Mouse (Mus musculus): ENCODE data around the gene Pm20d1. TPM values are rescaled to one million over a fixed set of nuclear protein-coding genes. Genes with fewer than 3 reads are reported as not detected.

Pm20d1 gene
- polyA plus RNA-seq, 1 experiment from 2014 or later: 4.5 TPM

DNA sequence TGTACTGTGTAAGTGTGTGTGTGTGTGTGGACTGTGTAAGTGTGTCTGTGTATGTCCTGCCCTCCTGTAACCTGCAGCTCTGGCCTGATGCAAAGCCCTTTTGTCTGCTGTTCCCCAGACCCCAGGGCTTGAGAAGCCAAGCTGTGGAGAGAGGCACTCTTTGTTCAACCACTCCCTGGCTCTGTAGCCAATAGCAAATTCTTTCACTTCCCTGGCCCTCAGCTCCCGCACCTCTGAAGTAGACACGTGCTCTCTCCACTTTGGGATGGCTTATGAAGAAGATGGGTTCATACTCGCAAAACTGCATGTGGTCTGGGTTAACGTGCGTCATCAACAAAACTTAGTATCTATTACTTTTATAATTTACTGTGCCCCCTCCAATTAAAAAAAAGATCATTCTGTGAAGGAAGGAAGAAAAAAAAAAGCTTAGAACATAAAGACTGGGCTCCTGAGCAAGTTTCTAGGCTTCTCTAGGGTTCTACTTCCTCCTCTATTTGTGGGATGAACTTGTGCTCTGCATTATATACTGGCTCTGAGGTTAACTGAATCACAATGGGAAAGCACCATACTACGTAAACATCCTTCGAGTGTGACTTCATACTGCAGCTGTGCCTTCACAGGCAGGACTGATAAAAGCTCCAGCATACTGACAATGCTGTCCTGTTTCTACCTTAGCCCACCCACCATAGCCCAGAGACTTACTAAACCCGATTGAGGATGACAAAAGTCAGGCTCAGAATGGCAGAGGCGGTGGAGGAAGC, 37.3 kb upstream of the Pm20d1 start:
- Histone ChIP-seq H3K4me1 (replicated peaks) (peaks cover 2% of the 10 kb centered on the region; the same call in 1 of the 2 replicates), H3K36me3 (replicated peaks) (no peaks in the 10 kb centered on the region), H3K9ac (no peak overlapping the region), H3K27me3 (no peaks in the 10 kb centered on the region), H3K9me3 (replicated peaks) (no peaks in the 10 kb centered on the region), H3K4me3 (replicated peaks) (no peak overlapping the region), H3K4me2 (no peak overlapping the region), H3K27ac (replicated peaks) (no peak overlapping the region)
- 49% methylated on average over 9 of the region's 9 CpGs for WGBS (ENCODE audit: insufficient replicate concordance)
- no peak for ATAC-seq (ENCODE audit: insufficient read depth)

DNA sequence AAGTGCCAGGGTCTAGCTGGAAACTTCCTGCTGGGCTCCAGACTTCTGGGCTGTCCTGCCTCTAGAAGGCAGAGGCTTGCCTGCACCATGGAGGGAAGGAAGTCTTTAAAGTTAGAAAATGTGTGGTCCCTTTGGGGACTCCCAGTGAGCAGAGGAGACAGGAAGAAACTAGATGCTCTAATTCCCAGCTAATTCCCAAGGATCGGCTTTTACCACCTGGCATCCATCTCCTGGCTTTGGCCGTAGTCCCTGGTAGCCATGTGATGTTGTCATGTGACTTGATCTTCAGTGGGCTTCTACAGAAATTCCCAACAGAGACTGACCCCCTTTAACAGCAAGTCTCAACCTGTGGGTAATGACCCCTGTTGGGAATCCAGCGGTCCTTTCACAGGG, 36.8 kb upstream of the Pm20d1 start:
- no peak overlapping the region for H3K4me3 ChIP-seq (replicated peaks)
- no peak overlapping the region for H3K9ac ChIP-seq
- no peaks in the 10 kb centered on the region for H3K9me3 ChIP-seq (replicated peaks)
- no peak for ATAC-seq (ENCODE audit: insufficient read depth)
- no peaks in the 10 kb centered on the region for H3K36me3 ChIP-seq (replicated peaks)
- no peak overlapping the region for H3K4me2 ChIP-seq
- 64% methylated on average over 3 of the region's 3 CpGs for WGBS (ENCODE audit: insufficient replicate concordance)
- H3K4me1 ChIP-seq (replicated peaks): no peaks in the 10 kb centered on the region
- H3K27me3 ChIP-seq: no peaks in the 10 kb centered on the region
- no peak overlapping the region for H3K27ac ChIP-seq (replicated peaks)

DNA sequence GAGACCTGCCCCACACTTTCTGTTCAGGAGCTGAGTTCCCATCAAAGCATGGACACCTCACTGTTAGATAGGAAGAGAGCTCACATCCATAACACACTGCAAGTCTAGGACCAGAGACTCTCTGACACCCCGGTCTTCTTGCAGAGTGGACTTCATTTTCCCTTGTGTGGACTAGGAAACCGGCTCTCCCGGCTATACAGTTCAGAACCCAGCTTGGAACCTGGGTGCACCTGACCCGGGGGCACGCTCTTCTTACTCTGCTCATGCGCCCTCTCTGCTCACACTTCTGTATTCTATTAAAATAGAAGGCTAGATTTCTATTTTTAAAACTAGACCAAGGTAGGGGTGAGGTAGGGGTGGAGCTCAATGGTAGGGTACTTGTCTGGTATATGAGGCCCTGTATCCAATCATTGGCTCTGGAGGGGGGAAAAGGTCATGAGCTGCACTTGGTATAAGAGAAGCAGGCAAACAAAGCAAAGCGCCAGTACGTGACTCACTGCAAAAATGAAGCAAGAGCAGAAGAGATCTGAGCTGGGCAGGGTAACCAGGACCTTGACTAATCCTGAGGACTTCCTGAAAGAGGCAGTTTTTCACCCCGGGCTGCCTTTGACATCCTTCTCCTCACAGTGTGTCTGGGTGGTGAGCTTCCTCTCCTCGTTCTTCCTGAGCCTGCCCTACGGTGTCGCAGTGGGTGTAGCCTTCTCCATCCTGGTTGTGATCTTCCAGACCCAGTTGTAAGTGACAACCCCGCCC, 35.9 kb upstream of the Pm20d1 start:
- H3K4me3 ChIP-seq (replicated peaks): no peak overlapping the region
- no peaks in the 10 kb centered on the region for H3K9me3 ChIP-seq (replicated peaks)
- no peak for ATAC-seq (ENCODE audit: insufficient read depth)
- H3K4me1 ChIP-seq (replicated peaks): no peaks in the 10 kb centered on the region
- 49% methylated on average over 13 of the region's 13 CpGs for WGBS (ENCODE audit: insufficient replicate concordance)
- H3K27me3 ChIP-seq: no peaks in the 10 kb centered on the region
- no peak overlapping the region for H3K4me2 ChIP-seq
- H3K9ac ChIP-seq: no peak overlapping the region
- H3K36me3 ChIP-seq (replicated peaks): no peaks in the 10 kb centered on the region
- H3K27ac ChIP-seq (replicated peaks): no peak overlapping the region

DNA sequence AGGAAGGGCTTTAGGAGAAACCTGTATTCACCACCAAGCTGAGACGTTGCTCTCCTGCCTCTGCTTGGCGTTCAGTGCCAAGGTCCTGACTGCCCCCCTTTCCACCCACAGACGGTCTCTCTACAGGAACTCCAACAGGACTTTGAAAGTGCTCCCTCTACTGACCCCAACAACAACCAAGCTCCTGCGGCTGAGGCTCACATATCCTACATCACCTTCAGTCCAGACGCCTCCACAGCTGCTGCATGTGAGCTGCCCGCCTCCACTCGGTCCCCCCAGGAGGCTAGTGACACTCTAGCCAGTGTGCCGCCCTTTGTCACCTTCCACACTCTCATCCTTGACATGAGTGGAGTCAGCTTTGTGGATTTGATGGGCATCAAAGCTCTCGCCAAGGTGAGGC, 33.5 kb upstream of the Pm20d1 start:
- no peaks in the 10 kb centered on the region for H3K27me3 ChIP-seq
- H3K4me2 ChIP-seq: no peak overlapping the region
- ATAC-seq (ENCODE audit: insufficient read depth): no peak
- no peaks in the 10 kb centered on the region for H3K36me3 ChIP-seq (replicated peaks)
- H3K27ac ChIP-seq (replicated peaks): no peak overlapping the region
- H3K9ac ChIP-seq: no peak overlapping the region
- 33% methylated on average over 9 of the region's 9 CpGs for WGBS (ENCODE audit: insufficient replicate concordance)
- no peaks in the 10 kb centered on the region for H3K4me1 ChIP-seq (replicated peaks)
- H3K9me3 ChIP-seq (replicated peaks): no peaks in the 10 kb centered on the region
- no peak overlapping the region for H3K4me3 ChIP-seq (replicated peaks)

DNA sequence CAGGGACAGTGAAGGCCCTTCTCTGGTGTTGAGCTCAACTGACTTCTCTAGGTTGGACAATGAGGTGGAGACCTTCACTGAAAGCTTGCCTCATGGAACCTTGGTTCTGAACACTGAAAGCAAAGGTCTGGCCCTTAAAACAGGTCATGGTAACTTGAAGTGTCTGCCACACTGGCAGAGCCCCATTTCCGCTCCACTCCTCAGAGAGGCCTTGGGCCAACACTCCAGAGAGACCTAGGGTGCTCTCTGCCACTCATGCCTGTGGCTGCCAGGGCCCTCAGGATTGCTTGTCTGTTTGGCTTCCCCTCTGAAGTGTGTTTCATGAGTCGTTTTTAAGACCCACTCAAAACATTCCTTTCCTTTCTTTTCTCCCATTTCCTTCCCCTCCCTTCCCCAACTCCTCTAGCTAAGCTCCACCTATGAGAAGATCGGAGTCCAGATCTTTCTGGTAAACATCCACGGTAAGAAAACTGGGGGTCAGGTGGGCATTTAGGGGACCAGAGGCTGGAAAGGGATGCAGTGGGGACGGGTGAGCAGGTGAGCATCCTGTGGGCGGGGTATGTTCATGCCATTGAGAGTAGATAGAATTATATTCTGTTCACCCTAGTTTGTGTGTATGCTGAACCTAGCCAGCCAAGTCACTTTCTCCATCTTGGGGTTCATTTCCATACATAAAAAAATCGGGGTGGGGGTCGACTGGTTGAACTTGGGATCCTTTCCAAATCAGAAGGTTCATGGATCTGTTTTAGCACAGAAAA, 32.4 kb upstream of the Pm20d1 start:
- Histone ChIP-seq H3K4me1 (replicated peaks) (no peaks in the 10 kb centered on the region), H3K4me3 (replicated peaks) (no peak overlapping the region), H3K36me3 (replicated peaks) (no peaks in the 10 kb centered on the region), H3K9me3 (replicated peaks) (no peaks in the 10 kb centered on the region), H3K27me3 (no peaks in the 10 kb centered on the region), H3K27ac (replicated peaks) (no peak overlapping the region), H3K4me2 (no peak overlapping the region), H3K9ac (no peak overlapping the region)
- 36% methylated on average over 8 of the region's 8 CpGs for WGBS (ENCODE audit: insufficient replicate concordance)
- ATAC-seq (ENCODE audit: insufficient read depth): no peak

DNA sequence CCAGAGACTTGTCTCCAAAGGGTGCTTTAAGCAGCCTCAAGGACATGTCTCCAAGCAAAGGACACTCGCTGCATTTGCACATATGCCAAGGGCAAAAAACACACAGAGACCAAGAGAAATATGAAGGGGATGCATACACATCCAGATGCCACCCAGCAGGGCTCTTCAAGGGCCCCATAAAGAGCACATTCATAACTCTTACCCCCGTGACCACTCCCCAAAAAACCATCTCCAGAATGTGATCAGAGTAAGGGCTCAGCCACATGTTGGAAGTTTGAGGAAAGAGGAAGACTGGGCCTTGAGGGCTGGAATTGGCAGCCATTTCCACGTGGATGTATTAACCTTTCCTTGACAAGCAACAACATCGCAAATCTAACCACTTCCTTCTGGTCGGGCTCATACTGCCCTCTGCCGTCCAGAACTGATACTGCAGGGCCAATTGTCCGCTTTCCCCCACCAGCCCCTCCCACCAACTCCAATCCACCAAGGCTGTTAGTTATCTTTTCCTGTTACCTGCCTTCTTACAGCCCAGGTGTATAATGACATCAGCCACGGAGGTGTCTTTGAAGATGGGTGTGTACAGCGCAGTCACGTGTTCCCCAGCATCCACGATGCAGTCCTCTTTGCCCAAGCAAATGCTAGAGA, 31.7 kb upstream of the Pm20d1 start:
- H3K4me3 ChIP-seq (replicated peaks): no peak overlapping the region
- no peak for ATAC-seq (ENCODE audit: insufficient read depth)
- no peaks in the 10 kb centered on the region for H3K27me3 ChIP-seq
- H3K4me1 ChIP-seq (replicated peaks): no peaks in the 10 kb centered on the region
- H3K9ac ChIP-seq: no peak overlapping the region
- no peaks in the 10 kb centered on the region for H3K36me3 ChIP-seq (replicated peaks)
- H3K27ac ChIP-seq (replicated peaks): no peak overlapping the region
- H3K9me3 ChIP-seq (replicated peaks): no peaks in the 10 kb centered on the region
- WGBS (ENCODE audit: insufficient replicate concordance): 10% methylated on average over 11 of the region's 11 CpGs
- no peak overlapping the region for H3K4me2 ChIP-seq

DNA sequence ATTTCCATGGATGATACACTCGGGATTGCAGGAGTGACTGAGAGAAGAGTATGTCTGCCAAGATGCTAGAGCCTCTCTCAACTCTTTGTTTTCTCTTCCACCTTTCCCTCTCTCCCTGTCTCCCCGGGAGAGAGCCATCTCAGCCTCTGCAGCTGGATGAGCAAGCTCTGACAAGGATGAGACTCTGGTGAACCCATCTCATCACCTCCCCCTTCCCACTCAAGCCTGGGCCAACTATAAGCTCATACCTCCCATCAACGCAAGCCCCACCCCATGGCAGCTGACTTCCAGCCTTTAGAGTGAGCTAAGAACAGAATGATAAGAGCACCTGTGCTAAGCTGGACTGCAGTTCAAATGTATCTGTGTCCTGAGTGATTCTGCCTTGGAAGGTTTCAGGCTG, 27.9 kb upstream of the Pm20d1 start:
- no peak for ATAC-seq (ENCODE audit: insufficient read depth)
- Histone ChIP-seq H3K36me3 (replicated peaks) (no peaks in the 10 kb centered on the region), H3K4me2 (no peak overlapping the region), H3K4me3 (replicated peaks) (no peak overlapping the region), H3K27me3 (no peaks in the 10 kb centered on the region), H3K9ac (no peak overlapping the region), H3K27ac (replicated peaks) (no peak overlapping the region), H3K4me1 (replicated peaks) (no peaks in the 10 kb centered on the region), H3K9me3 (replicated peaks) (no peaks in the 10 kb centered on the region)
- WGBS (ENCODE audit: insufficient replicate concordance): 46% methylated on average over 3 of the region's 3 CpGs

DNA sequence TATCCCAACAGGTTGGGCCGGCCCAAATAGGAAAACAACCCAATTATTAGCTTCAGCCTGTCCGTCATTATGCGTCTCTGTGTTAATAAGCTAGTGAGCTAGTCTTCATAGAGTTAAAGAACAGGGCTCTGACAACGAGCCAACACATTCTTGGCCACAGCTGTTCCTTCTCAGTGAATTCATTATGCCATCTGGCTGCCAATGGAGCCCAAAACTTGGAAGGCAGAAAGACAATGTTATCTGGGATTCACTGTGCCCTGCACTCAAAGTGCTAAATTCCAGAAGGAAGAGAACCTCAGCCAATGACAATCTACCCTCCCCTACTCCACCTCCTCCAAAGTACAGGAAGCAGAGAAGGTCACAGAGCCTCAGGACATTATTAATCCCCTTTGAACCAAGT, 26.5 kb upstream of the Pm20d1 start:
- H3K36me3 ChIP-seq (replicated peaks): no peaks in the 10 kb centered on the region
- no peaks in the 10 kb centered on the region for H3K4me1 ChIP-seq (replicated peaks)
- H3K4me3 ChIP-seq (replicated peaks): no peak overlapping the region
- H3K9me3 ChIP-seq (replicated peaks): no peaks in the 10 kb centered on the region
- 60% methylated on average over 4 of the region's 4 CpGs for WGBS (ENCODE audit: insufficient replicate concordance)
- ATAC-seq (ENCODE audit: insufficient read depth): no peak
- no peak overlapping the region for H3K27ac ChIP-seq (replicated peaks)
- no peaks in the 10 kb centered on the region for H3K27me3 ChIP-seq
- no peak overlapping the region for H3K4me2 ChIP-seq
- no peak overlapping the region for H3K9ac ChIP-seq

DNA sequence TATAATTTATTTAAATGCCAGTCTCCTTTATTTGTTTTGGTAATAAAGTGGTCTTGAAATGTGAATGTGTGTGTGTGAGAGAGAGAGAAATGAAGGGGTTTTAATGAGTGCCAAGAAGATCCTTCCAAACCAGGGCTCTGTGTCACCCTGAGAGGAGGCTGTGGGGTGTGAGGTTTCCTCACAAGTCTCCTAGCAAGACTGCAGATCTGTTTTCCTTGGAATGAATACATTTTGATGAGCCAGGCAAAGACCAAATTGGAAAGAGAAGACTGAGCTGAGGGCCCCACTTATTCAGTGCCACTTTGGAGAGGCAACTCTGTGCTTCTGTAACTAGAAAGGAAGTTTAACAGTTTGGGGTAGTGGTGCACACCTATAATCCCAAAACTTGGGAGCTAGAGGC, 25.7 kb upstream of the Pm20d1 start:
- no peak for ATAC-seq (ENCODE audit: insufficient read depth)
- no peak overlapping the region for H3K9ac ChIP-seq
- H3K27ac ChIP-seq (replicated peaks): no peak overlapping the region
- no peaks in the 10 kb centered on the region for H3K4me1 ChIP-seq (replicated peaks)
- no peaks in the 10 kb centered on the region for H3K9me3 ChIP-seq (replicated peaks)
- H3K36me3 ChIP-seq (replicated peaks): no peaks in the 10 kb centered on the region
- H3K27me3 ChIP-seq: no peaks in the 10 kb centered on the region
- H3K4me2 ChIP-seq: no peak overlapping the region
- H3K4me3 ChIP-seq (replicated peaks): no peak overlapping the region

DNA sequence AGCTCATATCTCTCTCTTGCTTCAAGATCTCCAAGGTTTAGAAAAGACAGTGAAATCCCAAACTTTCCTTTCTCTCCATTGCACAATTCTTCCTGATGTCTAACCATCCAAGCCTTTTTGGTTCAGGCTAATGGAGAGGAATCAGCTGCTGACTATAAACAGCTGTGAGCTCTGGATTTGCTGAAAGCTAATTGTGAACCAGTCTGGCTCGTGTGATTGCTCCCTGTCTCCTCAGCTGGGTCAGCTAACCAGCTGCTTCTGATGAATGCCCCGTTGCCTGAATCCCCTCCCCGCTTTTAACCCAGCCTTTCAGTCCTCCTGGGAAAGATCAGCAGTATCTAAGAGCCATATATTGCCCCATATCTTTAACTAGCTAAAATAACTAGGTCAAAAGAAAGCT, 2.6 kb upstream of the Pm20d1 start:
- WGBS (ENCODE audit: insufficient replicate concordance): 47% methylated on average over 3 of the region's 3 CpGs
- peaks cover 30% of the 10 kb centered on the region for H3K27me3 ChIP-seq
- ATAC-seq (ENCODE audit: insufficient read depth): no peak
- H3K4me2 ChIP-seq: no peak overlapping the region
- H3K27ac ChIP-seq (replicated peaks): no peak overlapping the region
- no peaks in the 10 kb centered on the region for H3K36me3 ChIP-seq (replicated peaks)
- no peak overlapping the region for H3K4me3 ChIP-seq (replicated peaks)
- H3K4me1 ChIP-seq (replicated peaks): no peaks in the 10 kb centered on the region
- H3K9ac ChIP-seq: no peak overlapping the region
- H3K9me3 ChIP-seq (replicated peaks): no peaks in the 10 kb centered on the region

DNA sequence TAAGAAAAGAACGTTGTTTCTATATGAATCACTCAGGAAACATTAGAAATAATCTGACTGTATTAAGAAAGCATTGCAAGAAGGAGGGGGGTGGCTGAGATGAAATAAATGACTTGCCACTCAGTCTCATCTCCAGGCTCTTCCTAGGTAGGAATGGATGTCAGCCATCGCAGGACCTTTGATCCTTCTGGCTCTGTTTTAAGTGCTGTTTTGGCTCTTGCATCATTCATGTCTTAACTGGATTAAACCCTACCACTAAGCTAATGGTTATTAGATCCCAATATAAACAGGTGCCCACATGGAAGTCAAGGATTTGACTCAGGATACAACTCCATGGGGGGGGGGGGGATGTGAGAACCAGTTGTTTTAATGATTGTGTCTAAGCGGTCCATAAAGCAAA, 2.0 kb upstream of the Pm20d1 start:
- no peak overlapping the region for H3K4me2 ChIP-seq
- H3K9me3 ChIP-seq (replicated peaks): no peaks in the 10 kb centered on the region
- peaks cover 30% of the 10 kb centered on the region for H3K27me3 ChIP-seq
- WGBS (ENCODE audit: insufficient replicate concordance): 65% methylated on average over 3 of the region's 3 CpGs
- H3K4me3 ChIP-seq (replicated peaks): no peak overlapping the region
- H3K36me3 ChIP-seq (replicated peaks): no peaks in the 10 kb centered on the region
- ATAC-seq (ENCODE audit: insufficient read depth): no peak
- no peak overlapping the region for H3K9ac ChIP-seq
- no peaks in the 10 kb centered on the region for H3K4me1 ChIP-seq (replicated peaks)
- no peak overlapping the region for H3K27ac ChIP-seq (replicated peaks)
